Mouse (Mus musculus) liver, adult 2 months (tissue): ENCODE measurements around the gene Palld.

Experiments used
- CTCF ChIP-seq: fragments of 200-500 bp; IDR thresholded peaks from 2 replicates; pipeline ENCODE4 v1.5.1; 2011; ENCODE audit warnings: low read depth, low read length, control low read depth
- POLR2A ChIP-seq: fragments of 200-500 bp; IDR thresholded peaks from 2 replicates; pipeline ENCODE4 v1.6.1; 2011; ENCODE audit warnings: low read length, control low read depth; ENCODE audit not compliant: insufficient read depth; ENCODE audit errors: extremely low read depth

- TF ChIP-seq POLR2A (no peak), CTCF (no peak)
These were observed 193.7 kb downstream of the Palld start for GRCm38 (mm10) chr8:61708586-61709305.
